Mouse (Mus musculus) gastrocnemius, adult 18-20 months (tissue): ENCODE results near the gene Bcorl1. TPM values are rescaled to one million over a fixed set of nuclear protein-coding genes. Genes with fewer than 3 reads are reported as not detected.

Experiments used
- DNase-seq: peaks from one replicate; pipeline ENCODE4 v3.0.0; 2021; ENCODE audit warnings: low spot score
- total RNA-seq, 2 experiments: library from RNA; stranded (reverse); gene quantifications; 2 replicates each; pipeline ENCODE4 v1.2.3; 2021

The Bcorl1 gene
- total RNA-seq, 2 experiments from 2014 or later = 5.8 to 7.5 TPM

GRCm38 (mm10) chrX:48441954-48442353 lies 100.8 kb downstream of the Bcorl1 start:
- DNase-seq = peak; percentile 48

GRCm38 (mm10) chrX:48444677-48445076 lies 103.5 kb downstream of the Bcorl1 start:
- DNase-seq = no peak

- no peak for DNase-seq
Measured at GRCm38 (mm10) chrX:48449646-48450045, 108.5 kb downstream of the Bcorl1 start.

DNA sequence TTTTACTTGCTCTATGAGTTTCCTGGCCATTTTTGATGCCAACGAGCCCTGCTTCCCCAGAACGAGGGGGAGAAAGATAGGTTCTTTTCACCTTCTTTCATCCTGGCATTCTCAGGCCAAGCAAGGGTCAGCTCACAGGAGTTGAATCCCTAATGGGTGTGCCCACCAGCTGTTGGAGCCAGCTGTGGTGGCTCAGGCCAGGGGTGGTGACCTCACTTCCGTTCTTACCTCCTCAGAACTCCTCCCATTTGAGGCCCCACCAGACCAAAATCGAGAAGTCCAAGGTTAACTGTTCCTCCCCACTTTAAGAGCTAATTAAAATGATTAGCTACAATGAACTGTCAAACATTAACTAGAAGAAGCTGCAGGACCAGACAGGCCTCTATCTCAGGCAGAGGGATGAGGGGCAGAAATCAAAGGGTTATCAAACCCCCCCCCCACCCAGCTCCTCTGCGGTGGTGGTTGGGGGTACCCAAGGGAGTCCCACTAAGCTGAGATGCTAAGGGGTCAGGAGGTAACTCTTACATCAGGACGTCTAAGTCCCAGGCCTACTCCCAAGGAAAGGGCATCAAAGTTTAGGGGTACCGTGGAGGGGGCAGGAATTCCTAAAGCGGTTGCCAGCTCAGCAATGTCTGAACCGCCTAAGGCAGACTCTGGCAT lies 111.2 kb downstream of the Bcorl1 start:
- peak; percentile 40 for DNase-seq

GRCm38 (mm10) chrX:48452931-48453673 lies 111.9 kb downstream of the Bcorl1 start:
- DNase-seq = no peak

GRCm38 (mm10) chrX:48453736-48454494 lies 112.8 kb downstream of the Bcorl1 start:
- DNase-seq = peak; percentile 70

DNA sequence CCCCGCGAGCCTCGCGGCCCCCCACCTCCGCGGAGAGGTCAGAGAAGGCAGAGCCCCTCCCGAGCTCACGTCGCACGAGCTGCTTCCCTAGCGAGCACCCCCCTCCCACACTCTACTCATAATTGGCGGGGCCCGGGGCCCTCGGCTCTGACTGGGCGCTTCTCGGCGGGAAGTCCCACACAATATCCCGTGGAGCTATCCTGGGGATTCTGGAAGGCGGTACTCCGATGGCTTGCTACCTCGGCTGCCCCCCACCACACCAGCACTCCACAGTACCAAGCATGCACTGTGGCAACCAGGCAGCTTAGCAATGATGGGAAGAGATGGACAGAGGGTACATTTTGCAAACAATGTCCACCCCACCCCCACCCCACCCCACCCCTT lies 113.3 kb downstream of the Bcorl1 start:
- DNase-seq = no peak

- DNase-seq = no peak
Measured at GRCm38 (mm10) chrX:48455018-48455417, 113.9 kb downstream of the Bcorl1 start.

DNA sequence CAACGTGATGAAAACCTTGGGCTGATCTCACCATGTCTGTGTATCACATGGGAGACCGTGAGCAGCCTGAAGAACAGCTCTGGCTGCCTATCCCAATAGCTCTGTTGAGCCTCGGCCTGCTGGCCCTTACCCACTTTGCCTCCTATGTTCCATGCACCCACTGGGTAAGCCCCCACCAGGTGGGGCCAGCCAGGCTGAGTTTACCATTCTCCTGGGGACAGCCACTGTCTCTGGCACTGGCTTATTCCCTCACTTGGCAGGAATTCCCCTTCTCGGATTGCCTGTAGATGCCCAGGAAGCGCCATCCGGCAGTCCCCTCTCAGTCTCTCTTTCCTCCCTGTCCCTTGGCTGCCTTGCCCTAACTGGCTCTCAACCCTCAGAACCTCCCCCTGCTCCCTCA lies 115.8 kb downstream of the Bcorl1 start:
- no peak for DNase-seq

Other genes starting within 250 kb of the Bcorl1 start
- gene Xpnpep2, start 232.6 kb upstream of the Bcorl1 start, total RNA-seq = under 1 TPM; 0.31 to 0.82 TPM
- under 1 TPM; 0.11 to 0.31 TPM for gene Sash3, start 194.9 kb upstream of the Bcorl1 start, total RNA-seq
- 1 to 10 TPM; 7.9 to 8.8 TPM for gene Zdhhc9, start 132.5 kb upstream of the Bcorl1 start, total RNA-seq
- 10 to 100 TPM; 12.6 to 13.6 TPM for gene Utp14a, start 84.5 kb upstream of the Bcorl1 start, total RNA-seq
- 1 to 10 TPM; 1.6 to 2.3 TPM for gene Elf4, start 121.8 kb downstream of the Bcorl1 start, total RNA-seq
- gene Aifm1, start 172.2 kb downstream of the Bcorl1 start, total RNA-seq = 10 to 100 TPM; 40.7 to 41.6 TPM
- not detected for gene Rab33a, start 177.9 kb downstream of the Bcorl1 start, total RNA-seq